In the genomic region with DNA sequence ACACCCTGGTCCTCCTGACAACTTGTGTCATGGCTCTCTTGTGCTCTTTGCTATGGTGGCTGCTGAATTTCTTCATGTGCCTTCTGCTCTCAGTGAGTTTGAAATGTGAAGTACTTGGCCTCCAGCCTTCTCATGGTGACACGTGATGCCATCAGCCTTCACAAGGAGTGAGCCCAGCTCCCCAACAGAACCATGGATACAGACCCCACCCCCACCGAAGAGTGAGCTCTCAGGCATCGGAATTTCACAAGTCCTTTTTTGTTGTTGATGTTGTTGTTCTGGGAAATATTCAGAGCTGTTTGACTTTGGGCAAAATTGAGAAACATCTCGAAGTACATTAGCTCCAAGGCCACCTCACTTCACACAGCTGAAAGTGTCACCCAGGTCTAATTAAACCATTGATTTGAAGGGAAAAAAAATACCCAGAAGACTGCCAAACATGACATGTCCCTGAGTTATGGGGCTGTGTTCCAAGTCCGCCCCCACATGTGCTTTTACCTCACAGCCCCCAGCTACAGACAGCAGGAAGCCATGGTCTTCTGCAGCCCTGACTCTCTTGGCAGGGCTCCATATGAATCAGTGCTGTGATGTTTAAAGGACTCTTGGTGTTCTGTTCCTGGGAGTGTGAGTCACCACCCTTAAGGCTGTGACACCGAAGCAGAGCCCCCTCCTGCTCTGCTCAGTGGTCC, we compare ENCODE assay signal across 9 mouse cellular contexts.
DNase-seq lines count a peak whose midpoint lies in the region; ATAC-seq and TF ChIP-seq lines count a peak whose summit lies in the region.
"Had no signal": no experiment of that assay in that cellular context is flagged by ENCODE, and none has a peak within 500 bp of the region (broad histone marks: within the 10 kb centered on the region; RNA-seq: fewer than 3 reads in every experiment).

No protein-coding gene starts in this region.

- H3K4me3 ChIP-seq in heart, postnatal 0 days (ENCODE audit: low read depth, low read length), result no peak overlapping the region

- 25% methylated on average over 6 of the region's 6 CpGs for WGBS in heart, postnatal 0 days

- no peak overlapping the region for H3K4me2 ChIP-seq in heart, postnatal 0 days (ENCODE audit: low read depth, low read length)

- DNase-seq in right cerebral cortex, adult 18-20 months, result peak; percentile 83
- DNase-seq in right cerebral cortex, postnatal 4 days, result no peak
- DNase-seq in heart, postnatal 0 days (ENCODE audit: low spot score), result peak; percentile 71
- peak; percentile 15 for DNase-seq in left cerebral cortex, postnatal 4 days
- no peak for DNase-seq in thymus, postnatal 25 days
- DNase-seq in kidney, adult 9 months, result no peak
- no peak for DNase-seq in MN1 (ENCODE audit: low spot score)

- TF ChIP-seq CTCF in heart, postnatal 0 days (IDR thresholded peaks at IDR 0.05; ENCODE audit: low read depth), result no peak

- no peaks in the 10 kb centered on the region for H3K9me3 ChIP-seq in heart, postnatal 0 days (replicated peaks; ENCODE audit: control insufficient read depth, low read length)
- H3K9me3 ChIP-seq: G1E had no signal

- peak; percentile 85 for ATAC-seq in heart, postnatal 0 days (ENCODE audit: insufficient read depth, low read depth)
- no peak for ATAC-seq in megakaryocyte, adult 5-6 weeks (ENCODE audit: poor library complexity, severe bottlenecking)

- intact Hi-C loops in left cerebral cortex, postnatal 4 days (cut with DNase I), result no loop called here

- H3K9ac ChIP-seq in heart, postnatal 0 days (replicated peaks; ENCODE audit: low read depth, low read length), result no peak overlapping the region

- peaks cover 28% of the 10 kb centered on the region for H3K4me1 ChIP-seq in heart, postnatal 0 days (ENCODE audit: control insufficient read depth, insufficient read depth)

- TF ChIP-seq EP300 in heart, postnatal 0 days (IDR thresholded peaks at IDR 0.05; ENCODE audit: low read depth), result no peak

- H3K27me3 ChIP-seq in heart, postnatal 0 days (ENCODE audit: control insufficient read depth, insufficient read depth, low read length), result 0 out of 2 replicates have a peak, but pooled peaks cover 3% of the 10 kb centered on the region

- H3K27ac ChIP-seq in heart, postnatal 0 days (ENCODE audit: low read depth), result no peak overlapping the region

- H3K36me3 ChIP-seq in heart, postnatal 0 days (replicated peaks; ENCODE audit: control insufficient read depth, insufficient read depth, low read length), result no peaks in the 10 kb centered on the region
- H3K36me3 ChIP-seq: G1E had no signal

Comparison
In these comparisons a context has a peak if more than half of its experiments do, and no peak if none do; other contexts are left out.
1. DNase-seq: peak in right cerebral cortex, adult 18-20 months (single experiment), heart, postnatal 0 days (single experiment) and left cerebral cortex, postnatal 4 days (single experiment); none in right cerebral cortex, postnatal 4 days (single experiment), thymus, postnatal 25 days (single experiment), kidney, adult 9 months (single experiment) and MN1 (single experiment).